Mouse (Mus musculus) limb, embryonic 13.5 days (tissue): Measurements from ENCODE around the gene Fads2. TPM values are rescaled to one million over a fixed set of nuclear protein-coding genes. Genes with fewer than 3 reads are reported as not detected.

Source experiments
- ATAC-seq: fragments of 200-750 bp; cut with Nextera tagmentation; 2 replicates; pipeline ENCODE4 v1.8.0; 2017; ENCODE audit warnings: low read depth, moderate number of reproducible peaks, moderate TSS enrichment; ENCODE audit not compliant: low FRiP score
- H3K27ac ChIP-seq: fragments of 300-500 bp; sonication (generic); 2 replicates; pipeline ENCODE4 v1.5.1; 2015; ENCODE audit warnings: inconsistent platforms, mild to moderate bottlenecking, moderate library complexity
- H3K27me3 ChIP-seq: fragments of 300-500 bp; sonication (generic); 2 replicates; pipeline ENCODE4 v1.6.1; 2015; ENCODE audit warnings: mild to moderate bottlenecking, inconsistent platforms
- H3K36me3 ChIP-seq: fragments of 300-500 bp; sonication (generic); 2 replicates; pipeline ENCODE4 v1.6.1; 2015; ENCODE audit warnings: inconsistent platforms, mild to moderate bottlenecking, moderate library complexity
- H3K4me1 ChIP-seq: fragments of 300-500 bp; sonication (generic); 2 replicates; pipeline ENCODE4 v1.6.1; 2015; ENCODE audit warnings: inconsistent platforms
- H3K4me2 ChIP-seq: fragments of 300-500 bp; sonication (generic); replicated peaks from 2 replicates; pipeline ENCODE4 v1.6.1; 2015; ENCODE audit warnings: inconsistent platforms, mild to moderate bottlenecking, moderate library complexity
- H3K4me3 ChIP-seq: fragments of 300-500 bp; sonication (generic); 2 replicates; pipeline ENCODE4 v1.5.1; 2015; ENCODE audit warnings: moderate library complexity, mild to moderate bottlenecking, inconsistent platforms
- H3K9ac ChIP-seq: fragments of 300-500 bp; sonication (generic); 2 replicates; pipeline ENCODE4 v1.6.1; 2015; ENCODE audit warnings: mild to moderate bottlenecking, inconsistent platforms
- H3K9me3 ChIP-seq: fragments of 300-500 bp; sonication (generic); 2 replicates; pipeline ENCODE4 v1.6.1; 2016; ENCODE audit warnings: inconsistent platforms
- WGBS: fragments of 180-500 bp; shearing (Covaris S2); methylation state at CpG from one replicate; pipeline ENCODE4 v1.1.7; 2015; 5-methylcytosine and 5-hydroxymethylcytosine counted together
- polyA plus RNA-seq: library from polyadenylated mRNA; unstranded; fragments of >200 nt; fragmentation: Nextera tagmentation; extraction: Ambion mirVana; gene quantifications from 2 replicates; pipeline ENCODE4 v1.2.1, GENCODE M21; 2015

Fads2 gene
- polyA plus RNA-seq, 1 experiment from 2014 or later: 93.2 TPM

DNA sequence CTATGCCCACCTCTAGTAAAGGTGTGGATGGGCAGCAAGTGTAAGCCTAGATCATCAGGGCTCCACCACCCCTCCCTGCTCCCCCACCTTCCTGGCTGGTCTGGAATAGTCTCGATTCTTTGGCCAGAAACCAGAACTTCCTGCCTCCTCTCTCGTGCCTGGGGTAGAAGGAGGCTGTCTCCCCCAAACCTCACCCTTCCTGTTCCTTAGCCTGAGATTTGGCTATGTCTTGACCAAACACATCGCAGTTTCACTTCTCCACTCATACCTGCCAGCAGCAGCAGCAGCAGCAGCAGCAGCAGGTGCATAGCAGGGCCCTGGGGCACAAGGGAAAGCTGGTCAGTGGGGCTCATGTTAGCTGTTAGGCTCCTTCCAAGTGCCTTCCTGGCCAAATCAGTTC lies 54.6 kb downstream of the Fads2 start:
- Histone ChIP-seq H3K36me3 (no peaks in the 10 kb centered on the region), H3K4me3 (no peak overlapping the region), H3K27me3 (peaks cover 5% of the 10 kb centered on the region; the same call in 1 of the 2 replicates), H3K27ac (no peak overlapping the region), H3K9me3 (no peaks in the 10 kb centered on the region), H3K4me2 (no peak overlapping the region), H3K9ac (no peak overlapping the region), H3K4me1 (peaks cover 23% of the 10 kb centered on the region)
- 41% methylated on average over 3 of the region's 3 CpGs for WGBS
- no peak for ATAC-seq

DNA sequence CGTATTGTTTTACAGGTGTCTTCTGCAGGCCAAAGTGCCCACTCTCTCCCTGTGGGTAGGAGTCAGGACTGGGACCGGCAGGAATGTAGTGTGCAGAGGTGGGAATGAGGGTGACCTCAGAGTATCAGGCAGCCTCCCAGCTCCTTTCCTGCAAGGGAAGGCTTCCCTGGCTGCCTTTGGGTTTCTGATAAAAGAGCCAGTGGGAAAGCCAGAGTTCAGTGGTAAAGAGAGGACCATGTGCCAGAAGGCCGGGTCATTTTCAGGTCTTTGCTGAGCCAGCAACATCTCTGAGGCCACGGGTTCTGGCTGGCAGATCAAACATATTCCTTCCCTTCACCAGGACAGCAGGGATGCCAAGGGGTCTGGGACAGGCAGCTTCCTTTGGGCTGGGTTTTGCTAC lies 55.2 kb downstream of the Fads2 start:
- WGBS: 63% methylated on average over 4 of the region's 4 CpGs
- Histone ChIP-seq H3K27me3 (peaks cover 5% of the 10 kb centered on the region; the same call in 1 of the 2 replicates), H3K4me1 (peaks cover 25% of the 10 kb centered on the region), H3K36me3 (no peaks in the 10 kb centered on the region), H3K9me3 (no peaks in the 10 kb centered on the region), H3K4me2 (no peak overlapping the region), H3K27ac (no peak overlapping the region), H3K4me3 (no peak overlapping the region), H3K9ac (no peak overlapping the region)
- ATAC-seq: no peak

DNA sequence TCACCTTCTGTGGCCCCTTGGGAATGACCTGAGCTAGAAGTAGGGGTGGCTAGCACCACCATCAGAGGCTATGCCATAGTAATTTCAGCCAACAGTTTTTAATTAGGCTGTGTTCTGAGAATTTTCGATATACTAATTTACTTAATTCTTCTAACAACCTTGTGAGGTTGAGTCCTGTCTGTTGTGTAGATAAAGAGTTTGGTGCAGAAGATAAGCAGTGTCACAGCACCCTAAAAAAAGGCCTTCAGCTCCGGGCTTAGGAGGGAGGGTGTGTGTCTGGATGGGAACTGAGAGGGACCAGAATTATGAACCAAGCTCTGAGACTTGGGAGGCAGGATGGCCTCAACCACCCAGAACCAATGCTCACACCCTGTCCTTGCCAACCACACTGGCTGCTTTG lies 55.8 kb downstream of the Fads2 start:
- H3K9me3 ChIP-seq: no peaks in the 10 kb centered on the region
- no peak for ATAC-seq
- no peaks in the 10 kb centered on the region for H3K36me3 ChIP-seq
- WGBS: 77% methylated on average over 2 of the region's 2 CpGs
- H3K4me3 ChIP-seq: no peak overlapping the region
- H3K4me2 ChIP-seq: no peak overlapping the region
- H3K27me3 ChIP-seq: peaks cover 5% of the 10 kb centered on the region; the same call in 1 of the 2 replicates
- no peak overlapping the region for H3K9ac ChIP-seq
- no peak overlapping the region for H3K27ac ChIP-seq
- peaks cover 25% of the 10 kb centered on the region for H3K4me1 ChIP-seq

DNA sequence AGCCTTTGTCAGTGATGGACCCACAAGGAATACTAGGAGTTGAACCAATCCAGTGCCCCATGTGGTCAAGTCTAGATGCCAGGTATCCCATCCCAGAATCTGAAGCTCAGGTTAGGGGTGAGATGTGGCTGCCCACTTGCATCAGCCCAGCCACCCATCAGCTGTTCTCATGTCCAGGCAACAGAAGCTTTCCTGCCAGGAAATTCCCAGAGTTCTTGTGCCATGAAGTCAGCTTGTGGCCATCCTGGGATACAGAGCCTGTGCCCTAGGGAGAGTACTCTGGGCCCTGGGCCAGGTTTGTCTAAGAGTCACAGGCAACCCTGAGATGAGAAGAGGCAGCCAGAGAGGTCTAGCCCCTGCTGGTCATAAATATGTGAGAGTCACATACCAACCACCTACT lies 57.9 kb downstream of the Fads2 start:
- Histone ChIP-seq H3K27me3 (peaks cover 5% of the 10 kb centered on the region; the same call in 1 of the 2 replicates), H3K36me3 (no peaks in the 10 kb centered on the region), H3K27ac (no peak overlapping the region), H3K4me1 (peaks cover 32% of the 10 kb centered on the region), H3K9ac (no peak overlapping the region), H3K4me2 (no peak overlapping the region), H3K4me3 (no peak overlapping the region), H3K9me3 (no peaks in the 10 kb centered on the region)
- ATAC-seq: no peak

DNA sequence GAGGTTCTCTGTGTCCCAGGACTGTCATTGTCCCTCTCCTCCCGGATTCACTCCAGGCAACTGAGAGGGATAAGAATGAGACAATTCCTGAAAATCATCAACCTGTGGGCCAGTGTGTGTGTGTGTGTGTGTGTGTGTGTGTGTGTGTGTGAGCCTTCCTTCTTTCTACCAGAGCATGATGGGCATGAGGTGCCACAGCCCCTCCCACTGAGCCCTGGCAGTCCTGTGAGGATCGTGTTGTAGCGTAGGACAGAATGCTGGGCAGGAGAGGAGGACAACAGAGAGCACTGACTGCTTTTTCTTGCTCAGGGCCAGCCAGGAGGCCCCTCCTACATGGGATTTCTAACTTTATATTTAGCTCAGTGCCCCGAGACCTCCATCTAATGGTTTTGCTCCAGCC lies 58.7 kb downstream of the Fads2 start:
- Histone ChIP-seq H3K4me2 (peak overlapping the region; percentile 97), H3K4me1 (peaks cover 35% of the 10 kb centered on the region), H3K4me3 (peak overlapping the region; percentile 70; the same call in 1 of the 2 replicates), H3K36me3 (no peaks in the 10 kb centered on the region), H3K9me3 (no peaks in the 10 kb centered on the region), H3K27me3 (peaks cover 5% of the 10 kb centered on the region; the same call in 1 of the 2 replicates), H3K9ac (no peak overlapping the region), H3K27ac (no peak overlapping the region)
- no peak for ATAC-seq
- WGBS: 82% methylated on average over 4 of the region's 4 CpGs

DNA sequence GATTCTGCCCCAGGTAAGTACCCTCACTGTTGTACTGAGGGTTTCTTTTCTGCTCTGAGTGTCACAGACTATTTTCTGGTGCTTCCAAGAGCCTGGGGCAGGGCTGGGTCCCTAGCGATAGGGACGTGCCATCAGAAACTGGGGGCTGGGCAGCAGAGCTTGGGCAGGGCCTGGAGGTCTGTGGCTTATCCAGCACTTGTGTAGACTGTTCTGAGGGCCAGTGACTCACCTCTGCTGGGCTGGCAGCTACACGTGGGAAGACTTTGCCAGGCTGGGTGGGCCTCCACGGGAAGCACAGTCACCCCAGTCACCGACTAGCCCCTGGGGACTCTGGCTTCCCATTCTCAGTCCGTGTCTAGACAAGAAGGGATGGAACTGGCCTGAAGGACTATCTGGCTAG lies 59.3 kb downstream of the Fads2 start:
- ATAC-seq: 0 out of 2 replicates have a peak, but pooled peaks have one; percentile 0
- Histone ChIP-seq H3K4me1 (peaks cover 36% of the 10 kb centered on the region), H3K36me3 (no peaks in the 10 kb centered on the region), H3K27ac (no peak overlapping the region), H3K4me3 (peak overlapping the region; percentile 70), H3K4me2 (peak overlapping the region; percentile 97), H3K9me3 (no peaks in the 10 kb centered on the region), H3K27me3 (peaks cover 5% of the 10 kb centered on the region; the same call in 1 of the 2 replicates), H3K9ac (peak overlapping the region; percentile 84)
- 64% methylated on average over 6 of the region's 6 CpGs for WGBS

DNA sequence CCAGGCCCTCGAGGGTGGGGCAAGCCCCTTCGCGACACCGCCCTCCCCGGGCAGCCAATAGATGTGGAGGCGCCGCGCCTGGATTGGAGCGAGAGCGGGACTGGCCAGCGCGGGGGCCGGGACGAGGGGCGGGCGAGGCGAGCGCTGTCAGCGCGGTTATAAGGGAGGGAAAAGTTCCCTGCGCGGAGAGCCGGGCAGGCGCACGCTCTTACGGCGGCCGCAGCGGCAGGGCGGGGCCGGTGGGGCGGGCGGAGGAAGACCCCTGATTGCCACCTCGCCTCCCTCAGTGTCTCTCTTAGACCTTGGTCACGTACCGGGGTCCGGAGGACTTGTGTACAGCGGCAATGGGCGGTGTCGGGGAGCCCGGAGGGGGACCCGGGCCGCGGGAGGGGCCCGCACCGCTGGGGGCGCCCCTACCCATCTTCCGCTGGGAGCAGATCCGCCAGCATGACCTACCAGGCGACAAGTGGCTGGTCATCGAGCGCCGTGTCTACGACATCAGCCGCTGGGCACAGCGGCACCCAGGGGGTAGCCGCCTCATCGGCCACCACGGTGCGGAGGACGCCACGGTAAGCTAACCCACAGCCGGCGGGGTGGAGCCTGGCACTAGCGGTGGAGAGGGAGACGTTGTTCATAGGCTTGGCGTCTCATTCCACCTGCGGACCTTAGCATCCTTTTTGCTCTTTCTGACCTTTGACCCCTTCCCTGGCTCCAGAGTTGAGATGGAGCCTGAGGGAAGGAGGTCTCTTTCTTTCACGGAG lies 60.0 kb downstream of the Fads2 start, which contains the start of gene Fads3:
Gene Fads3 (plus strand): TSS at position 182 of the 761 bp plus-strand sequence.
- H3K9ac ChIP-seq: peak within 1 kb of the TSS; percentile 84
- under 1% methylated on average over 60 of the region's 69 CpGs for WGBS
- peak; percentile 90 for ATAC-seq
- peaks cover 30% of the 10 kb centered on the region for H3K4me1 ChIP-seq
- no peaks in the 10 kb centered on the region for H3K9me3 ChIP-seq
- H3K27me3 ChIP-seq: peaks cover 5% of the 10 kb centered on the region; the same call in 1 of the 2 replicates
- H3K4me3 ChIP-seq: peak within 1 kb of the TSS; percentile 70
- peak within 1 kb of the TSS; percentile 11; the same call in 1 of the 2 replicates for H3K27ac ChIP-seq
- H3K36me3 ChIP-seq: peaks cover under 1% of the 10 kb centered on the region; the same call in 1 of the 2 replicates
- peak within 1 kb of the TSS; percentile 97 for H3K4me2 ChIP-seq

DNA sequence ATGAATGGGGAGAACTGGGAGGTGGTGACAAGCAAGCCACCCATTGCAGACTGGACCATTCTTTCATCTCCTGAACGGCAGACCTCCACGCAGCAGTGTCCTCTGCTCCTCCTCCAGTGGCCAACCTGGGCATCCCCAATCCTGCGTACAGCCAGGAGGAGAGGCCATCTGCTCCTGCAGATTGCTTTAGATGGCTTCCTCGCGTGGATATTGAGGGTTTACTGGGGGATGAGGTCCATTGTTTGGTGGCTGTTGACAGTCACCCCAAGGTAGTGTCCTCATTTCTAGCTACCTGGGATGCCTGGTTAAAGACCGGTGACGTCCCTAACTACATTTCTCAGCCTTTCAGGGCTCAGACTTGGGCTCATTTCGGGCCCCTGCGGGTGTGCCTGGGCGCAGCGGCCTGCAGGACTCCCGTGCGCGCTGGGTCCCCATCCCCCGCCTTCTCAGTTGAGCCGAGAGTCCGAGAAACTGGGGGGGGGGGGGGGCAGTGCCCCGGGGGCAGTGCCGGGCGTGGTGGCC lies 60.6 kb downstream of the Fads2 start:
- ATAC-seq: no peak
- Histone ChIP-seq H3K36me3 (peaks cover 7% of the 10 kb centered on the region), H3K9me3 (no peaks in the 10 kb centered on the region), H3K4me1 (peaks cover 30% of the 10 kb centered on the region), H3K27ac (peak overlapping the region; percentile 11; the same call in 1 of the 2 replicates), H3K9ac (peak overlapping the region; percentile 84), H3K27me3 (peaks cover 5% of the 10 kb centered on the region; the same call in 1 of the 2 replicates), H3K4me2 (peak overlapping the region; percentile 97), H3K4me3 (peak overlapping the region; percentile 70)
- WGBS: 4% methylated on average over 19 of the region's 20 CpGs

DNA sequence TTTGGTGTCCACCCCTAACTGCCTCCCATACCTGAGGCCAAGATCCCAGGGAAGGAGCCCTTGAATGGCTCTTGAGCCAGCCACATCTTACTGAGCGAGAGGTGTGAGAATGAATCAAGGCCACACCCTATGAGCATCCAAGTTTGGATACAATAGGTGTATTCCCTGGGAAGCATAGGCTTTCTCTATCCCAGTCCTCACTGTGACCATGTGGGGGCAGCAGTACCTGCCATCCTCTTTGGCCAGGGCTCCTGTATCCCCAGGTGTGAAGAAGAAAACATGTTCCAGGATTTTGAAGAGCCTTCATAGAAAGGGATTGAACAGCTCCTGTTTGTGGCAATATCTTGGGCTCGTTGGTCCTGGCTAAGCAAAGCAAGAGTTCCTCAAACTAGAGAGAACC lies 61.9 kb downstream of the Fads2 start:
- 87% methylated on average over 2 of the region's 2 CpGs for whole genome bisulfite sequencing
- Histone ChIP-seq H3K9me3 (no peaks in the 10 kb centered on the region), H3K9ac (no peak overlapping the region), H3K4me2 (no peak overlapping the region), H3K4me3 (no peak overlapping the region), H3K27ac (peak overlapping the region; percentile 61; the same call in 1 of the 2 replicates), H3K36me3 (peaks cover 19% of the 10 kb centered on the region), H3K4me1 (peaks cover 30% of the 10 kb centered on the region), H3K27me3 (peaks cover 5% of the 10 kb centered on the region; the same call in 1 of the 2 replicates)
- no peak for ATAC-seq

DNA sequence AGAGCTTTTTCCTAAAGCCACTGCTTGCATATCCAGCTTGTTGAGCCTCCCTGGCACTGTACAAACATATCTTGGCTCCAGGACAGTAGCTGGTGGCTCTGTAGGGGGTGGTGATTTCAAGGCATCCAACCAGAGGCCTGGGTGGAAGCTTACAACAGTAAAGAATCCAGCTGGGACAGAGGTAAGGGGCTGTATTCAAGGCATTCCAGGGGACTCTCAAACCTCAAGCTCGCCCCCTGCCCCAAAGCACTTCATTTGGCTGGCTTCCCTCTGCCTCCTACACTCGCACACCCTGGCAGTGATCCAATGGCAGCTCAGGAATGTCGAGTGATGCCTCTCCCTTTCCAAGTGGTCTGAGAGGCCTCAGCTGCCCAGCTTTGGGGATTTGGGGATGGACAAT lies 62.6 kb downstream of the Fads2 start:
- Histone ChIP-seq H3K4me1 (peaks cover 30% of the 10 kb centered on the region), H3K36me3 (peaks cover 23% of the 10 kb centered on the region), H3K27me3 (peaks cover 5% of the 10 kb centered on the region; the same call in 1 of the 2 replicates), H3K27ac (peak overlapping the region; percentile 61; the same call in 1 of the 2 replicates), H3K9ac (no peak overlapping the region), H3K4me3 (no peak overlapping the region), H3K4me2 (0 out of 2 replicates have a peak overlapping the region, but pooled peaks have one; percentile 1), H3K9me3 (no peaks in the 10 kb centered on the region)
- WGBS: 11% methylated on average over 3 of the region's 3 CpGs
- peak; percentile 16; the same call in 1 of the 2 replicates for ATAC-seq

DNA sequence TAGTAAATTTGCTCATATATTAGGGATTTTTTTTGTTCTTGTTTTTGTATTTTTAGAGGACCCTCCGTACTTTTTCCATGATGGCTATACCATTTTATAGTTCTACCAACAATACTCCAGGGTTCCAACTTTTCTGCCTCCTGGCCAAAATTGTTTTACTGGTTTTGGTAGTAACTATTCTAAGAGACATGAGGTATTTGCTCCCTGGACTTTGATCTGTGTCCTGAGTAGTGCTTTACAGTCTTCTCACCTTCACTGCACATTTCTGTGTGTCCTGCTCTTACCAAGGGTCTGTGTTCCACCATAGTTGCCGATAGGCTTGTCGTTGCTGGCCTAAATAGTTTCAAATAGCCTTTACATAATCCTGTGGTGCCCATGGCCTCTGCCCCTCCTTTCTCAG lies 63.2 kb downstream of the Fads2 start:
- no peak overlapping the region for H3K9ac ChIP-seq
- no peak overlapping the region for H3K4me3 ChIP-seq
- 82% methylated on average over 3 of the region's 3 CpGs for WGBS
- peaks cover 23% of the 10 kb centered on the region for H3K36me3 ChIP-seq
- peaks cover 5% of the 10 kb centered on the region; the same call in 1 of the 2 replicates for H3K27me3 ChIP-seq
- peak overlapping the region; percentile 61; the same call in 1 of the 2 replicates for H3K27ac ChIP-seq
- H3K4me1 ChIP-seq: peaks cover 30% of the 10 kb centered on the region
- no peak for ATAC-seq
- H3K9me3 ChIP-seq: no peaks in the 10 kb centered on the region
- H3K4me2 ChIP-seq: no peak overlapping the region

DNA sequence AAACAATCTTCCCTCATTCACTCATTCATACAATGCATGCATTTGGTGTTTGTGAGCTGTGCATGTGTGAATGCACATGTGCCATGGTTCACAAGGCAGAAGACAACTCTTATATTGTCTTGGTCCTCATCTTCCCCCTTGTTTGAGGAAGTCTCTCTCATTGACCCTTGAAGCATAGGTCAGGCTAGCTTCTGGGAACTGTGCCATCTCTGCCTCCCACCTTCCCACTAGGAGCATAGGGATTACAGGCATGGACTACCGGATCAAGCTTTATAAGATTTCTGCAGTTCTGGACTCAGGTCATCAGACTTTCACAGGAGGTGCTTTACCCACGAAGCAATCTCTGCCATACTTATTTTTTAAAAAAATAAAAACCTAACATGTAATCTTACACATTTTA lies 64.0 kb downstream of the Fads2 start:
- Histone ChIP-seq H3K9me3 (no peaks in the 10 kb centered on the region), H3K36me3 (peaks cover 31% of the 10 kb centered on the region), H3K4me2 (no peak overlapping the region), H3K27me3 (peaks cover 4% of the 10 kb centered on the region; the same call in 1 of the 2 replicates), H3K9ac (no peak overlapping the region), H3K4me1 (peaks cover 23% of the 10 kb centered on the region), H3K4me3 (no peak overlapping the region), H3K27ac (no peak overlapping the region)
- no peak for ATAC-seq
- WGBS: 70% methylated on average over 2 of the region's 2 CpGs
